Mouse (Mus musculus): ENCODE results near the gene Cacna2d3. TPM values are rescaled to one million over a fixed set of nuclear protein-coding genes. Genes with fewer than 3 reads are reported as not detected.

Cacna2d3 gene
- total and polyA plus RNA-seq, 3 experiments: not detected

GRCm38 (mm10) chr14:29403849-29404808, 317.5 kb downstream of the Cacna2d3 start (continued):
- no peak for TF ChIP-seq UBTF (IDR thresholded peaks at IDR 0.05; ENCODE audit: borderline replicate concordance, insufficient read depth, low read depth, low read length)

- Histone ChIP-seq H3K79me2 (ENCODE audit: control insufficient read depth, insufficient read depth, low read length, poor library complexity) (no peaks in the 10 kb centered on the region), H3K27ac (ENCODE audit: control insufficient read depth, low read depth, low read length) (no peak overlapping the region), H3K9me3 (replicated peaks; ENCODE audit: insufficient read depth, low read length) (no peaks in the 10 kb centered on the region), H3K9ac (ENCODE audit: control insufficient read depth, low read depth, low read length, poor library complexity, severe bottlenecking) (no peak overlapping the region), H3K27me3 (ENCODE audit: control insufficient read depth in 1 of 2, insufficient read depth in 2 of 2, low read length in 2 of 2) (no peaks in the 10 kb centered on the region), H3K4me3 (ENCODE audit: control insufficient read depth in 1 of 2, insufficient read depth in 1 of 2, low read depth in 2 of 2, low read length in 2 of 2) (no peak overlapping the region), H3K36me3 (ENCODE audit: control insufficient read depth in 1 of 2, insufficient read depth in 2 of 2, low read length in 2 of 2) (no peaks in the 10 kb centered on the region), H3K4me1 (ENCODE audit: control insufficient read depth in 1 of 2, insufficient read depth in 2 of 2, low read length in 2 of 2) (no peaks in the 10 kb centered on the region)
- TF ChIP-seq NELFE (IDR thresholded peaks at IDR 0.05; ENCODE audit: low read depth, low read length): no peak
- TF ChIP-seq MAX (IDR thresholded peaks at IDR 0.05; ENCODE audit: low read length): no peak
- TF ChIP-seq CHD2 (IDR thresholded peaks at IDR 0.05; ENCODE audit: low read length): no peak
- TF ChIP-seq HCFC1 (IDR thresholded peaks at IDR 0.05; ENCODE audit: low read depth, low read length): no peak
- TF ChIP-seq ZNF384 (IDR thresholded peaks at IDR 0.05; ENCODE audit: low read depth, low read length): no peak
- TF ChIP-seq POLR2AphosphoS5 (IDR thresholded peaks at IDR 0.05; ENCODE audit: borderline replicate concordance, low read depth, low read length): no peak
- TF ChIP-seq ZKSCAN1 (IDR thresholded peaks at IDR 0.05; ENCODE audit: low read depth, low read length): no peak
- no peak for TF ChIP-seq NRF1 (IDR thresholded peaks at IDR 0.05; ENCODE audit: insufficient read depth, low read depth, low read length, poor library complexity, severe bottlenecking)
- TF ChIP-seq TBP (IDR thresholded peaks at IDR 0.05; ENCODE audit: low read depth, low read length): no peak
- TF ChIP-seq CTCF (IDR thresholded peaks at IDR 0.05 in 2 of 3, conservative IDR thresholded peaks at IDR 0.05 in 1 of 3; ENCODE audit: control insufficient read depth in 1 of 3, insufficient read depth in 1 of 3, low read depth in 2 of 3, low read length in 3 of 3, poor library complexity in 1 of 3, severe bottlenecking in 1 of 3): no peak
- no peak for TF ChIP-seq POLR2AphosphoS2 (IDR thresholded peaks at IDR 0.05; ENCODE audit: low read length)
- TF ChIP-seq GABPA (IDR thresholded peaks at IDR 0.05; ENCODE audit: low read depth, low read length): no peak
- no peak for TF ChIP-seq ETS1 (IDR thresholded peaks at IDR 0.05; ENCODE audit: low read depth, low read length)
- TF ChIP-seq USF1 (IDR thresholded peaks at IDR 0.05; ENCODE audit: low read depth, low read length): no peak
- TF ChIP-seq TAL1 (IDR thresholded peaks at IDR 0.05; ENCODE audit: low read length): no peak
- DNase-seq (ENCODE audit: low read depth, low spot score): no peak
These were observed 319.2 kb downstream of the Cacna2d3 start for GRCm38 (mm10) chr14:29402471-29402870.

- H3K9ac ChIP-seq (ENCODE audit: control insufficient read depth, low read depth, low read length, poor library complexity, severe bottlenecking): no peak overlapping the region
- H3K27me3 ChIP-seq (ENCODE audit: control insufficient read depth in 1 of 2, insufficient read depth in 2 of 2, low read length in 2 of 2): no peaks in the 10 kb centered on the region
- H3K9me3 ChIP-seq (replicated peaks; ENCODE audit: insufficient read depth, low read length): no peaks in the 10 kb centered on the region
- H3K36me3 ChIP-seq (ENCODE audit: control insufficient read depth in 1 of 2, insufficient read depth in 2 of 2, low read length in 2 of 2): no peaks in the 10 kb centered on the region
- no peak overlapping the region for H3K27ac ChIP-seq (ENCODE audit: control insufficient read depth, low read depth, low read length)
- no peak overlapping the region for H3K4me3 ChIP-seq (ENCODE audit: control insufficient read depth in 1 of 2, insufficient read depth in 1 of 2, low read depth in 2 of 2, low read length in 2 of 2)
- no peak for DNase-seq (ENCODE audit: low read depth, low spot score)
- H3K4me1 ChIP-seq (ENCODE audit: control insufficient read depth in 1 of 2, insufficient read depth in 2 of 2, low read length in 2 of 2): no peaks in the 10 kb centered on the region
- no peaks in the 10 kb centered on the region for H3K79me2 ChIP-seq (ENCODE audit: control insufficient read depth, insufficient read depth, low read length, poor library complexity)
- no peak for TF ChIP-seq CHD2 (IDR thresholded peaks at IDR 0.05; ENCODE audit: low read length)
These were observed 327.9 kb downstream of the Cacna2d3 start for GRCm38 (mm10) chr14:29393786-29394185.

Data from MEL (cell line).